Mouse (Mus musculus) 3134 (cell line): ENCODE results near the gene Dnah17.

ENCODE experiments used
- DNase-seq: peaks from one replicate; pipeline ENCODE4 v3.0.0-alpha.2; 2011; ENCODE audit warnings: low spot score; ENCODE audit not compliant: insufficient read length; ENCODE audit errors: extremely low read depth

Dnah17 gene

GRCm38 (mm10) chr11:118091002-118091670 is 39.3 kb downstream of the Dnah17 start:
- no peak for DNase-seq

DNA sequence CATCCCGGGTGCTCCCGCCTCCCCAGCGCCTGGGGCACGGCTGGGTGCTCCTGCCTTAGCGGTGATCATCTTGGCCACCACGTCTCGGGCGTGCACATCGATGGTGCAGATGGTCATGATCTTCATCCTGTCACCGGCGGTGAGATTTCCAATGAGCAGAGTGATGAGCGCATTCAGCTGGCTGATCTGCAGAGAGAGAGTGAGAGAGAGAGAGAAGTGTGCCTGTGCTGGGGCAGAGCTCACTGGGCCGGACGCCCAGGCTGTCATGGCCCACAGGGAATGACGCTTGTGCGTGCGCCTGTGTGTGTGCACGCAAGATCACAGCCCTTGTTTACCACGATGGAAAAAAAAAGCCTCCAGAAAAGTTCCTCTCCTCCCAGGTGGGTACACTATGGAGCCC is 41.5 kb downstream of the Dnah17 start:
- no peak for DNase-seq

DNA sequence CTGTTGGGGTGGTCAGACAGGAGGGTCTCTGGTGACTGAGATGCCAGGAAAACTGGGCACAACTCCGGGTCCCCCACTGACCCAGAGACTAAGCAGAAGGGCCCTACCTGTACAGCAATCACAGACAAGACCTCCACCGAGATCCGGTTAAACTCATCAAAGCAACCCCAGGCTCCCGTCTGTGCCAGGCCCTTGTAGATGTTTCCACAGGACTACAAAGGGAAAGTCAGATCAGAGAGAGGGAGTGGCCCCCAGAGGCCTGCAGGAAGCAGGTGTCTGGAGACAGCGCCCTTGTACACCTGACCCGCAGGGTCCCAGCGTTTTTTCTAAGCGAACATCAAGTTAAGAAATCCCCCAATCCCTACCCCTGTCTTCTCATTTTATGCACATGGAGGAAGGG is 44.5 kb downstream of the Dnah17 start:
- no peak for DNase-seq

- no peak for DNase-seq
Observed at GRCm38 (mm10) chr11:118085176-118085575, 45.3 kb downstream of the Dnah17 start.

DNA sequence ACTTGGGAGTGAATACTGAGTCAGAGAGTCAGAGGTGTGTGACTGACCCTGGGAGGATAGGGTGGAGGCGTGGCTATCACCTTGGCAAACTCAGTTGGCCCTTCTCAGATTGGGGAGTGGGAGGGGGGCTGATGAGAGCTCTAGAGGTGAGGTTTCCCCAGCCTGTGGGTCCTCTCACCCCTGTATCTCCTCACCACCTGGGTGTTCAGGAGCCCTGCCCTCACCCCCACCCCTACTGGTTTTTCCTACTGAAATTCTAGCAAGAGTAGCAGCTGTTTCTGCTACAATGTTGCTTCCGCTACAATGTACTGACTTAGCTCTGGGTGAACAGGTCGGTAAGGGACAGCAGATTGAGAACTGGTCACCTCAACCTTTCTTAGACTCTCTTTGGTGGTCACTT is 46.2 kb downstream of the Dnah17 start:
- no peak for DNase-seq

GRCm38 (mm10) chr11:118083811-118084210 is 46.6 kb downstream of the Dnah17 start:
- DNase-seq: no peak

- no peak for DNase-seq
Observed at GRCm38 (mm10) chr11:118082294-118082693, 48.1 kb downstream of the Dnah17 start.

- no peak for DNase-seq
Observed at GRCm38 (mm10) chr11:118079750-118080149, 50.7 kb downstream of the Dnah17 start.

DNA sequence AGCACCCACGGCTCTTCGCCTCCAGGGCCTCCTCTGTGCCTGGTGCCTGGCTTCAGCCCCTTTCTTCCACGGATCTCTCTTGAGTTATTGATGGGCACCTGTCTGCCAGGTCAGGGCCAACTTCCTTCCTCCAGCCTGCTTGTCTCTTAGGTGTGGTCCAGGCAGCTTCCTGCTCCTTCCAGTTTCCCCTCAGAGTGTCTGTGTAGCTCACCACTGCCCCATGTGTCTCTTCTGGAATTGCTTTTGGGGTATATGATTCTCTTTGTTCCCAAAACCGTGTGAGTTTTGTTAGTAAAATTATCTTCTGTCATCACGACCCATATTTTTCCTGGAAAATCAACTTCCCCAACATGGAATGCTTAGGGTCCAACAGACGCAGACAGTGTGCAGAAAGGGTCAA is 53.5 kb downstream of the Dnah17 start:
- no peak for DNase-seq

- peak; percentile 58 for DNase-seq
Observed at GRCm38 (mm10) chr11:118075035-118075522, 55.4 kb downstream of the Dnah17 start.

- no peak for DNase-seq
Observed at GRCm38 (mm10) chr11:118071227-118071912, 59.1 kb downstream of the Dnah17 start.

DNA sequence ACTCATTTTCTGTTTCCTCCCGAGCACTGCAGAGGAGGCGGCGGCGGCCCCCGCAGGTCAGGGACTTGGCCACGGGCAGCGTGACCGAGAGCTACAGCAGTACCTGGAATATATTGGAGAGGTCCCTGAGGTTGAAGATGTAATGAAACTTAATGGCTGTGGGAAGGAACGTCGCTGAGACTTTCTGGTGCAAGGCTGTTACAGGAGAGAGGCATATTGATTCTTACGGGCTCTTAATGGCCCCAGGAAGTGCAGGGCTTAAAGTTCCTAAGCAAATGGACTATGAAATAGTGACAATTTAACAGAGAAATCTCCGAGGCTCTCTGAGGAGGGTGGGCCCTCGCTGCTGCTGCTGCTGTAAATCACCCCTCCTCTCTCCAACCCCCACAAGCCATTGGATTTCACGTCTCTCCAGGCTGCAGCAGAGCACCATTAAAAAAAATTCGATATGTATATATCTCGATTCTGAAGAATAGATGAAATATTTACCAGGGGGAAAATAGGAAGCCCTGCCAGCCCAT is 61.6 kb downstream of the Dnah17 start:
- DNase-seq: no peak

- DNase-seq: no peak
Observed at GRCm38 (mm10) chr11:118067588-118067987, 62.8 kb downstream of the Dnah17 start.

GRCm38 (mm10) chr11:118060038-118060437 is 70.4 kb downstream of the Dnah17 start:
- DNase-seq: no peak

DNA sequence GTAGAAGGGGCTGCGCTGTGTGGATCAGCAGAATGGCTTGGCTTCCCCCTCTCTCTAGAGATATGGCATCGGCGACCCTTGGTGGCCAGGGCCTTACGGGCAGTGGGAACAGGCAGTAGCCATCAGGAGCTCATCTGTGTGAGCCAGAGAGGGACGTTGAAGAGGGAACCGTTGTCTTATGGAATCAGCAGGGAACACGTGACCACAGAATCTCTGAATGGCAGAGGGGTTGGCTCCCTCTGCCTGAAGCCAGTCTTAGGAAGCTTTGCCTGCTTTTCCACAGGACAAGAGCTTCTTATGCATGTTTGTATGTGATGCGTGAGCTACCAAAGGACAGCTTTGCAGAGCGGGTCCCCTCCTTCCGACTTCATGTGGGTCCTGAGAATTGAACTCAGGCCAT is 71.6 kb downstream of the Dnah17 start:
- no peak for DNase-seq

GRCm38 (mm10) chr11:118058367-118058766 is 72.1 kb downstream of the Dnah17 start:
- DNase-seq: no peak

GRCm38 (mm10) chr11:118050174-118050573 is 80.3 kb downstream of the Dnah17 start:
- DNase-seq: no peak

DNA sequence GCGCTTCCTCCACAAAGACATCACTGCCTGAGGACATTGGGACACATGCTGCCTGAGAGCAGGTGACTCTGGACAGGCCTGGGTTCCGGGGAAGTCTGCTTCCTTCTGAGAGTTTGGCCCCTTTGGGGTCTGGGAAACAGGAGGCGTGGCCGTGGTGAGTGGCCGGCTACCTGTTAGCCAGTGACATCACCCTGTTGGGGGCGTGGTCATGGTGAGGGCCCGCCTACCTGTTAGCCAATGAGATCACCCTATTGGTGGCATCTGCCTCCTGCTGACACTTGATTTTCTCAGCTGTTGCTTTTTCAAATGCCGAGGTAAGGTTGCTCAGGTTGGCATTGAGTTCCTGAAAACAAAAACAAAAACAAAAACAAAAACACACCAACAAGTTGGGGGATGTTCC is 80.8 kb downstream of the Dnah17 start:
- no peak for DNase-seq

DNA sequence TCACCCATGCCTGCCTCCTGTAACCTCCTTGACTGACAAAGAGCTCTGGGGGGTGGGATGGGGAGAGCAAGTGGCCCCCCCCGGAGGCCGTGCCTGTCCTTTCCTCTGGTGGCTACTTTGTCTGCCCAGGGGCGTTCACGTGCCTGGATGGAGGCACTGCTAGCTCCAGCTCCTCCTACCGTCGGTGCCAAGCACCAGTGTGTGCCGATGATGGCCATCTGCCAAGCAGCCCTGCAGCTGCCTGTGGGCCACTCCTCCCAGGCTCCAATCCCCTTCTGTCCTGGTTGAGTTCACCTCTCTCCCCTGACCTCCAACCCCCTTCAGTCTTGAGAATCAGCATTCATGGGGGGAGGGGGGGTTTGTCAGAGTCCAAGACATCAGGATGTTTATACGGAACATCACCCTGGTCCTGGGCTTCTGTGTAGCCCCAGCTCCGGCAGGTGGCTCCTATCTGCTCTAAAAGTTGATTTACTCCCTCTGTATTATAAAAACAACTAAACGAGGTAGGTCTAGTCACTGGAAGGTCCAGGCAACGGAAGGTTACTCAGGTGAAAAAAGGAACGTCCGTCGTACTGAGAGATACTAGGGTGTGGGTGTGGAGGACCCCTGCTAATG is 87.0 kb downstream of the Dnah17 start:
- DNase-seq: no peak

GRCm38 (mm10) chr11:118042791-118043190 is 87.6 kb downstream of the Dnah17 start:
- DNase-seq: no peak

DNA sequence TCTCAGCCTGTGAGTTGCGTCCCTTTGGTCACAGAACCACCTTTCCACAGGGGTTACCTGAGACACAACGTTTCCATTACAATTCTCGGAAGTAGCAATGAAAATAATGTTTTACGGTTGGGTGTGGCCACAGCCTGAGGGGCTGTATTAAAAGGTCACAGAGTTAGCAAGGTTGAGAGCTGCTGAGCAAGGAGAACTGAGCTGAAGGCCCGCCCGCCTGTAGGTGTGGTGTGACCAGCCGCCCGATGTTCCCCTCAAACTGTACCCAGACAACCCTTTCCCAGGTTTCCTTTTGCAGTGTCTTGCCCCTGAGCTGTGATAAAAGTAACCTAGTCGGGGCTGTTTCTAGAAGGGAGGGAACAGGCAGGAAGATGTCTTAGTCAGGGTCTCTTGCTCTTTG is 95.4 kb downstream of the Dnah17 start:
- no peak for DNase-seq

- no peak for DNase-seq
Observed at GRCm38 (mm10) chr11:118034395-118034794, 96.0 kb downstream of the Dnah17 start.
